Mouse (Mus musculus) layer of hippocampus, adult 9-10 months (tissue): ENCODE results near the gene Trp63.

ENCODE experiments used
- DNase-seq: peaks from one replicate; pipeline ENCODE4 v3.0.0; 2022; ENCODE audit warnings: low spot score

The Trp63 gene

GRCm38 (mm10) chr16:25875681-25876080 is 192.1 kb downstream of the Trp63 start:
- DNase-seq = no peak

- no peak for DNase-seq
Observed at GRCm38 (mm10) chr16:25877416-25877965, 193.9 kb downstream of the Trp63 start.

GRCm38 (mm10) chr16:25878116-25878515 is 194.6 kb downstream of the Trp63 start:
- DNase-seq = no peak

DNA sequence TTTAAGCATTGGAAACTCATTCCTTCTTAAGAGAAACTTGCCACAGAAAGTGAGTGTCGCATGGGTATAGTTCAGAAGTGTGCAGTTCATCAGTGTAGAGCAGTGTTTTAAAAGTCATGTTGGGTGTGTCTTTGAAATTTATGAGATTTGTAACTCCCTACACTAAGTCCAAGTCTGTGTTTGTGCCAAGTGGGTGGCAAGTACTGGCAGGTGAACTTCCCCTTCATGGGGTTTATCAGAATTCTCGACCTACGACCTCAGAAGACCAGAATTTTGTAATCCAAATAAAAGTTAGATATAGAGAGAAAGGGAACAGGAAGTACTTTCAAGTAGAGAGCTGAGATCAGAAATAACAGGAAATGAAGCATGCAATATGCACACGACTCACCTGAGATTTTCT is 215.5 kb downstream of the Trp63 start:
- DNase-seq = no peak

GRCm38 (mm10) chr16:25899657-25900056 is 216.1 kb downstream of the Trp63 start:
- no peak for DNase-seq

GRCm38 (mm10) chr16:25900389-25900908 is 216.9 kb downstream of the Trp63 start:
- DNase-seq = no peak

- no peak for DNase-seq
Observed at GRCm38 (mm10) chr16:25912185-25912584, 228.6 kb downstream of the Trp63 start.

DNA sequence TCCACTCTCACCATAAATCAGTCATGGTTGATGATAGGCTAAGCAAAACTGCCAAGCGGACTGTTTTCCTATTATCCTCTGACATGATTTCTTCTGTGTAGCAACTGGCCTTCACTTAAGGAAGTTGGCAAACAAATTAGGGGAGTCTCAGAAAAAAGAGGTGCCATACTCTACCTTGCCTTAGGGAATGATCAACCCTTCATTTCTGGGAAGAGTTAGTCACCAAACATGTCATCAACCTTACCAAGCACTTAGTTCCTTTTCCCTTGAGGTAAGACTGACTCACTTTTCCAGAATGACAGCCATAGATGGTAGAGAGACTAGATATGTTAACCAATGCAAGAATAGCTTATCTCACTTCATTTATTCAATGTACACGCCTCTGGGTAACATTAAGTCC is 250.6 kb downstream of the Trp63 start:
- DNase-seq = no peak
